Mouse (Mus musculus) ES-E14 (cell line): Measurements from ENCODE around the gene Slirp.

Source experiments
- ZC3H11A ChIP-seq: IDR thresholded peaks from 2 replicates; pipeline ENCODE4 v1.6.1; 2012; ENCODE audit warnings: low read depth, mild to moderate bottlenecking, inconsistent platforms, low read length, borderline replicate concordance
- ZNF384 ChIP-seq: IDR thresholded peaks from 2 replicates; pipeline ENCODE4 v1.6.1; 2012; ENCODE audit warnings: low read depth, low read length, inconsistent platforms

GRCm38 (mm10) chr12:87421708-87422507 lies 21.8 kb upstream of the Slirp start:
- no peak for TF ChIP-seq ZC3H11A
- no peak for TF ChIP-seq ZNF384
